Mouse (Mus musculus): ENCODE results near the gene Wfdc16. TPM values are rescaled to one million over a fixed set of nuclear protein-coding genes. Genes with fewer than 3 reads are reported as not detected.
A peak's percentile ranks its signal among the peaks of the same experiment; 100 is the strongest.
"Not testable (repeated sequence)": the region's sequence is repeated elsewhere in the genome, so short reads cannot be mapped to it uniquely, and the experiment has no call there.

Gene Wfdc16
- polyA plus RNA-seq, 1 experiment, result not detected

DNA sequence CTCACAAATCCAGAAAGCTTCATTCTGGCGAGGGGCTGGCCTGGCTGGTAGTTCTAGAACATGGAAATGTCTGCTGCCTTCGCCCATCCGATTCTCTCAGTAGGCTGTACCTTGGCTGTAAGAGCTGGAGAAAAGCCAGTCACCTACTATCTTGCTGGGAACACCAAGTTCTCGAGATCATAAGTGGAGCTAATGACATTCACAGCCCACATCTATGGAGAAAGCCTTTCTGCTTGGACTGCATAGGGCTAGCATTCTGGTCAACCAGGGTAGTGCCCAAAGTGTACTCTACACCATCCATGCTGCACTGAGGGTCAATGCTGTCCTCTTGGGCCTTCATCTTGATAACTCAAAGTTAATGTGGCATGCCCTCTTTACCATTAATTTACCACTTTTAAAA is 45.1 kb downstream of the Wfdc16 start, which contains the start of gene Eppin:
Gene Eppin, minus strand, starts transcription at position 101 of the 400 bp plus-strand sequence.
- DNase-seq (ENCODE audit: low read depth), result no peak
- no peak for TF ChIP-seq CTCF (IDR thresholded peaks at IDR 0.05; ENCODE audit: borderline replicate concordance, extremely low read depth, insufficient read depth, insufficient read length)
- TF ChIP-seq POLR2A (IDR thresholded peaks at IDR 0.05; ENCODE audit: borderline replicate concordance, extremely low read depth, insufficient read depth, insufficient read length, poor library complexity, severe bottlenecking), result no peak

DNA sequence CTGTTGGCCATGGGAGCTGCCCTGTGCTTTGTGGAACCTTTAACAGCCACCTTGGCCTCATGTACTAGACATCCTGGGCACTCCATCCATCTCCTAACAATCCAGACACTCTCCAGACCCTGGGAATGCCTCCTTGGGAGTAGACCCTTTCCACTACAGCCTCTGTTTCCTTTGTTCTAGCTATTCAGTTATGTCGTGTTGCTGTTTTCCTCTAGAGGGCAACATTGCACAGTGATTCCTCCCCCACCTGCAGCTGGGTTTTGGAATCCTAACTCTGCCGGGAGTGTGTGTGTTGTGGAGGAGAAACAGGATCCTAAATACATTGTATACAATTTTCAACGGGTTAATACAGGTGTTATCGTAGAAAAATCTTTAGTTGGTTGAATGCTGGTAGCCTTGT is 46.6 kb downstream of the Wfdc16 start:
- DNase-seq (ENCODE audit: low read depth), result peak; percentile 80
- TF ChIP-seq CTCF (IDR thresholded peaks at IDR 0.05; ENCODE audit: borderline replicate concordance, extremely low read depth, insufficient read depth, insufficient read length), result peak; percentile 75; the same call in 1 of the 2 replicates
- no peak for TF ChIP-seq POLR2A (IDR thresholded peaks at IDR 0.05; ENCODE audit: borderline replicate concordance, extremely low read depth, insufficient read depth, insufficient read length, poor library complexity, severe bottlenecking)

DNA sequence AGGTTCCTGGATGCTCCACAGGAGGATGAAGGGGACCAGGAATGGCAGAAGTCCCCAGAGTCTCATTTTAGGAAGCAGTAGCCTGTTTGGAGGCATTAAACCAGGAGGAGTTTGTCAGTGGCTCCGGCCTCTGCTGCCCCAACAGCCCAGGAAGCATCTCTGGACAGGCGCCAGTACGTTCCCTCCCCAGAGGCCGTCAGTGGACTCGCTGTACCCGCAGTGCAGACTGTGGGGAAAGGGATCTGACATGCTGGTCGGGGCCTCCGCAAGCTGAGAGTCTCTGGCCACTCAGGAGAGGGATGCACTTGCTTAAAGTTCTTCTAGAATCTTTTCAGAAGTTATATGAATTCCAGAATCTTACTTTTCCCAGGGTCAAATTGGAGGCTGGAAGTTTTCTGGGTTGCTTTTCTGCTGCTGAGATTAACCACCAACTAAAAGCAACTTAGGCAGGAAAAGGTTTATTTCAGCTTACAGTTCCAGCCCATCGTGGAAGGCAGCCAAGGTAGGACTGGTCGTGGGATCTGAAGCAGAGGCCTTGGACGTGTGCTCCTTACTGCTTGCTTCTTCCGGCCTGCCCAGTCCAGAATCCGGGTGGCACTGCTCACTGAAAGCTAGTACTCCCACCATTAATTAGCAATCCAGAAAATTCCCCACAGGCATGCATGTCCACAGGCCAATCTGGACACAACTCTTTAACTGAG is 53.4 kb downstream of the Wfdc16 start, which contains the start of gene Wfdc6a:
Gene Wfdc6a, minus strand, starts transcription at position 423 of the 701 bp plus-strand sequence.
- DNase-seq (ENCODE audit: low read depth), result not testable (repeated sequence)

Other genes starting within 250 kb of the Wfdc16 start
- gene Slpi, start 249.7 kb downstream of the Wfdc16 start, polyA plus RNA-seq (2012; rRNA removed), result 0.22 TPM in 1 of 2 replicates, not detected in the other
- 0.04 and 0.10 TPM in 2 replicates for gene Rbpjl, start 235.7 kb downstream of the Wfdc16 start, polyA plus RNA-seq (2012; rRNA removed)
- 1.8 and 2.5 TPM in 2 replicates for gene Matn4, start 233.6 kb downstream of the Wfdc16 start, polyA plus RNA-seq (2012; rRNA removed)
- 2.3 and 3.7 TPM in 2 replicates for gene Sdc4, start 194.9 kb downstream of the Wfdc16 start, polyA plus RNA-seq (2012; rRNA removed)
- 69.6 and 82.0 TPM in 2 replicates for gene Sys1, start 181.8 kb downstream of the Wfdc16 start, polyA plus RNA-seq (2012; rRNA removed)
- gene Gm20458, start 177.8 kb downstream of the Wfdc16 start, polyA plus RNA-seq (2012; rRNA removed), result 8.0 and 10.2 TPM in 2 replicates
- gene Trp53tg5, start 165.1 kb downstream of the Wfdc16 start, polyA plus RNA-seq (2012; rRNA removed), result not detected in 2 replicates
- 11.4 and 13.1 TPM in 2 replicates for gene Dbndd2, start 152.7 kb downstream of the Wfdc16 start, polyA plus RNA-seq (2012; rRNA removed)
- 109 and 155 TPM in 2 replicates for gene Pigt, start 141.3 kb downstream of the Wfdc16 start, polyA plus RNA-seq (2012; rRNA removed)
- 3.9 and 5.3 TPM in 2 replicates for gene Wfdc2, start 76.4 kb downstream of the Wfdc16 start, polyA plus RNA-seq (2012; rRNA removed)
- not detected in 2 replicates for gene Spint3, start 65.3 kb downstream of the Wfdc16 start, polyA plus RNA-seq (2012; rRNA removed)
- not detected in 2 replicates for gene Wfdc6a, start 53.3 kb downstream of the Wfdc16 start, polyA plus RNA-seq (2012; rRNA removed)
- gene Eppin, start 45.2 kb downstream of the Wfdc16 start, polyA plus RNA-seq (2012; rRNA removed), result not detected in 2 replicates
- not detected in 2 replicates for gene Wfdc6b, start 25.3 kb downstream of the Wfdc16 start, polyA plus RNA-seq (2012; rRNA removed)
- gene Wfdc8, start 25.2 kb downstream of the Wfdc16 start, polyA plus RNA-seq (2012; rRNA removed), result not detected in 2 replicates
- gene Wfdc10, start 17.2 kb upstream of the Wfdc16 start, polyA plus RNA-seq (2012; rRNA removed), result not detected in 2 replicates
- not detected in 2 replicates for gene Wfdc9, start 17.8 kb upstream of the Wfdc16 start, polyA plus RNA-seq (2012; rRNA removed)
- gene Wfdc11, start 35.3 kb upstream of the Wfdc16 start, polyA plus RNA-seq (2012; rRNA removed), result not detected in 2 replicates
- not detected in 2 replicates for gene Wfdc13, start 46.3 kb upstream of the Wfdc16 start, polyA plus RNA-seq (2012; rRNA removed)
- not detected in 2 replicates for gene Spint4, start 59.7 kb upstream of the Wfdc16 start, polyA plus RNA-seq (2012; rRNA removed)
- not detected in 2 replicates for gene Spint5, start 76.5 kb upstream of the Wfdc16 start, polyA plus RNA-seq (2012; rRNA removed)
- 0.94 and 1.4 TPM in 2 replicates for gene Wfdc3, start 107.1 kb upstream of the Wfdc16 start, polyA plus RNA-seq (2012; rRNA removed)
- gene Dnttip1, start 107.2 kb upstream of the Wfdc16 start, polyA plus RNA-seq (2012; rRNA removed), result 46.0 and 50.2 TPM in 2 replicates
- 94.0 and 201 TPM in 2 replicates for gene Ube2c, start 131.1 kb upstream of the Wfdc16 start, polyA plus RNA-seq (2012; rRNA removed)
- 1.7 TPM in 2 replicates for gene Tnnc2, start 141.2 kb upstream of the Wfdc16 start, polyA plus RNA-seq (2012; rRNA removed)
- gene Snx21, start 147.0 kb upstream of the Wfdc16 start, polyA plus RNA-seq (2012; rRNA removed), result 25.9 and 27.0 TPM in 2 replicates
- 29.7 and 41.1 TPM in 2 replicates for gene Acot8, start 166.1 kb upstream of the Wfdc16 start, polyA plus RNA-seq (2012; rRNA removed)
- 8.5 and 10.1 TPM in 2 replicates for gene Zswim3, start 166.3 kb upstream of the Wfdc16 start, polyA plus RNA-seq (2012; rRNA removed)
- gene Zswim1, start 183.9 kb upstream of the Wfdc16 start, polyA plus RNA-seq (2012; rRNA removed), result 12.1 and 17.6 TPM in 2 replicates
- gene Spata25, start 189.7 kb upstream of the Wfdc16 start, polyA plus RNA-seq (2012; rRNA removed), result not detected in 2 replicates
- 125 and 165 TPM in 2 replicates for gene Ctsa, start 194.1 kb upstream of the Wfdc16 start, polyA plus RNA-seq (2012; rRNA removed)
- 5.1 and 7.0 TPM in 2 replicates for gene Neurl2, start 194.7 kb upstream of the Wfdc16 start, polyA plus RNA-seq (2012; rRNA removed)
- 62.2 and 109 TPM in 2 replicates for gene Pltp, start 218.9 kb upstream of the Wfdc16 start, polyA plus RNA-seq (2012; rRNA removed)
- 55.5 and 60.1 TPM in 2 replicates for gene Pcif1, start 240.5 kb upstream of the Wfdc16 start, polyA plus RNA-seq (2012; rRNA removed)